Mouse (Mus musculus) liver, adult 2 months (tissue): Measurements from ENCODE around the gene Ly6g5c.

ENCODE experiments used
- CTCF ChIP-seq: fragments of 200-500 bp; IDR thresholded peaks from 2 replicates; pipeline ENCODE4 v1.5.1; 2011; ENCODE audit warnings: low read depth, low read length, control low read depth
- POLR2A ChIP-seq: fragments of 200-500 bp; IDR thresholded peaks from 2 replicates; pipeline ENCODE4 v1.6.1; 2011; ENCODE audit warnings: low read length, control low read depth; ENCODE audit not compliant: insufficient read depth; ENCODE audit errors: extremely low read depth

DNA sequence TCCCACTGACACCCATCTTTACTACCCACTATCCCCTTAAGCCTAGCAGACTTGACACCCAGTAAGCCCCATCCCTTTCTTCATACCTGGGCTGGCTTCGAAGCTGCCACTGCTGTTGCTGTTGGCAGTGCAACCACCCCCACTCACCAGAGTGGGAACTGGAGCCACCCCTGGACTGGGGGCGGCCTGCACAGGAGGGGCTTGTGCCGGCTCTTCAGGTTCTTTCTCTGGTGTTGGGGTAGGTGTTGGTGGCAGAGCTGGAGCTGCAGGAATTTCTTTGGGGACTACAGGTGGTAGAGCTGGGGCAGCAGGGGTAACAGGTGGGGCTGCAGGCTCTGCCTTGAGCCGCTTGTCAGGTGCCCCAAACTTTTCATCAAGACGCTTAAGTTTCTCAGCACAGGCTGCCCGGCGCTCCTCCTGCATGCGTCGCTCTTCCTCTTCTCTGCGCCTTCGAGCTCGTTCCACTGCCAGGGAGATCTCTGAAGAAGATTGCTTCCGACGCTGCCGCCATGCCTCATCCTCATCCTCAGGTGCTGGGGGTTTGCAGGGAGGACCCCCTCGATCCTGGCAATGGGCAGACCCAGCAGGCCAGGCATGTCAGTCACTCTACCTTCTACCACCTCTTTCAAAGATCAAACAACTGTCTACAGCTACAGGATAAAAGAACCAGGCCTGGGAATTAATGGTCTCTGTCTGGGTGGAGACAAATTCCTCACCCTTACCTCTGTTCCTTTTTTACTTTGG is 50.9 kb downstream of the Ly6g5c start:
- TF ChIP-seq CTCF (no peak), POLR2A (no peak)
